Mouse (Mus musculus): ENCODE measurements around the gene Adcy4. TPM values are rescaled to one million over a fixed set of nuclear protein-coding genes. Genes with fewer than 3 reads are reported as not detected.
A peak's percentile ranks its signal among the peaks of the same experiment; 100 is the strongest.

The Adcy4 gene
- total and polyA plus RNA-seq, 2 experiments from 2014 or later = 2.8 to 5.8 TPM

- 19% methylated on average over 10 of the region's 10 CpGs for WGBS
- H3K27me3 ChIP-seq (ENCODE audit: insufficient read depth, low read length) = no peaks in the 10 kb centered on the region
- no peak overlapping the region for H3K27ac ChIP-seq
- 0 out of 2 replicates have a peak overlapping the region, but pooled peaks have one; percentile 15 for H3K9ac ChIP-seq (replicated peaks; ENCODE audit: low read length)
- TF ChIP-seq CTCF (IDR thresholded peaks at IDR 0.05; ENCODE audit: low read depth) = peak; percentile 99
- peaks cover 15% of the 10 kb centered on the region for H3K4me1 ChIP-seq (ENCODE audit: insufficient read depth, low read length)
- no peaks in the 10 kb centered on the region for H3K9me3 ChIP-seq (ENCODE audit: low read length)
- H3K4me3 ChIP-seq (ENCODE audit: low read length) = 0 out of 2 replicates have a peak overlapping the region, but pooled peaks have one; percentile 5
- H3K36me3 ChIP-seq (ENCODE audit: insufficient read depth, low read length) = peaks cover 22% of the 10 kb centered on the region
- peak overlapping the region; percentile 37 for H3K4me2 ChIP-seq (ENCODE audit: low read depth, low read length)
- peak; percentile 73 for ATAC-seq
- peak; percentile 88 for DNase-seq (ENCODE audit: low spot score)
These were observed 40.2 kb downstream of the Adcy4 start for GRCm38 (mm10) chr14:55743711-55744110.

- Histone ChIP-seq H3K9ac (replicated peaks; ENCODE audit: low read length) (no peak overlapping the region), H3K9me3 (ENCODE audit: low read length) (no peaks in the 10 kb centered on the region), H3K27me3 (ENCODE audit: insufficient read depth, low read length) (no peaks in the 10 kb centered on the region), H3K4me2 (ENCODE audit: low read depth, low read length) (no peak overlapping the region), H3K36me3 (ENCODE audit: insufficient read depth, low read length) (peaks cover 33% of the 10 kb centered on the region), H3K4me3 (ENCODE audit: low read length) (no peak overlapping the region), H3K4me1 (ENCODE audit: insufficient read depth, low read length) (no peaks in the 10 kb centered on the region), H3K27ac (no peak overlapping the region)
- 91% methylated on average over 9 of the region's 9 CpGs for WGBS
- no peak for ATAC-seq
- DNase-seq (ENCODE audit: low spot score) = no peak
- TF ChIP-seq CTCF (IDR thresholded peaks at IDR 0.05; ENCODE audit: low read depth) = no peak
These were observed 46.7 kb downstream of the Adcy4 start for GRCm38 (mm10) chr14:55737086-55737687.

GRCm38 (mm10) chr14:55735758-55736157 is 48.1 kb downstream of the Adcy4 start:
- no peak overlapping the region for H3K4me3 ChIP-seq (ENCODE audit: low read length)
- ATAC-seq (no peak), DNase-seq (ENCODE audit: low spot score) (no peak)
- 80% methylated on average over 4 of the region's 4 CpGs for whole genome bisulfite sequencing
- no peak for TF ChIP-seq CTCF (IDR thresholded peaks at IDR 0.05; ENCODE audit: low read depth)
- H3K27ac ChIP-seq = no peak overlapping the region
- H3K27me3 ChIP-seq (ENCODE audit: insufficient read depth, low read length) = no peaks in the 10 kb centered on the region
- no peaks in the 10 kb centered on the region for H3K9me3 ChIP-seq (ENCODE audit: low read length)
- H3K9ac ChIP-seq (replicated peaks; ENCODE audit: low read length) = no peak overlapping the region
- H3K4me1 ChIP-seq (ENCODE audit: insufficient read depth, low read length) = no peaks in the 10 kb centered on the region
- H3K36me3 ChIP-seq (ENCODE audit: insufficient read depth, low read length) = peaks cover 30% of the 10 kb centered on the region
- H3K4me2 ChIP-seq (ENCODE audit: low read depth, low read length) = no peak overlapping the region

GRCm38 (mm10) chr14:55735334-55735733 is 48.6 kb downstream of the Adcy4 start:
- no peaks in the 10 kb centered on the region for H3K9me3 ChIP-seq (ENCODE audit: low read length)
- H3K9ac ChIP-seq (replicated peaks; ENCODE audit: low read length) = no peak overlapping the region
- ATAC-seq (no peak), DNase-seq (ENCODE audit: low spot score) (no peak)
- H3K4me2 ChIP-seq (ENCODE audit: low read depth, low read length) = no peak overlapping the region
- H3K4me3 ChIP-seq (ENCODE audit: low read length) = no peak overlapping the region
- TF ChIP-seq CTCF (IDR thresholded peaks at IDR 0.05; ENCODE audit: low read depth) = no peak
- H3K36me3 ChIP-seq (ENCODE audit: insufficient read depth, low read length) = peaks cover 28% of the 10 kb centered on the region
- no peaks in the 10 kb centered on the region for H3K4me1 ChIP-seq (ENCODE audit: insufficient read depth, low read length)
- WGBS = 67% methylated on average over 3 of the region's 3 CpGs
- no peak overlapping the region for H3K27ac ChIP-seq
- H3K27me3 ChIP-seq (ENCODE audit: insufficient read depth, low read length) = no peaks in the 10 kb centered on the region

- TF ChIP-seq CTCF (IDR thresholded peaks at IDR 0.05; ENCODE audit: low read depth) = no peak
- Histone ChIP-seq H3K36me3 (ENCODE audit: insufficient read depth, low read length) (peaks cover 23% of the 10 kb centered on the region), H3K9ac (replicated peaks; ENCODE audit: low read length) (no peak overlapping the region), H3K4me3 (ENCODE audit: low read length) (no peak overlapping the region), H3K27ac (no peak overlapping the region), H3K9me3 (ENCODE audit: low read length) (no peaks in the 10 kb centered on the region), H3K27me3 (ENCODE audit: insufficient read depth, low read length) (no peaks in the 10 kb centered on the region), H3K4me1 (ENCODE audit: insufficient read depth, low read length) (peaks cover 4% of the 10 kb centered on the region; the same call in 1 of the 2 replicates), H3K4me2 (ENCODE audit: low read depth, low read length) (no peak overlapping the region)
- ATAC-seq = no peak
- no peak for DNase-seq (ENCODE audit: low spot score)
- 81% methylated on average over 7 of the region's 7 CpGs for WGBS
These were observed 49.0 kb downstream of the Adcy4 start for GRCm38 (mm10) chr14:55734869-55735268.

- no peaks in the 10 kb centered on the region for H3K27me3 ChIP-seq (ENCODE audit: insufficient read depth, low read length)
- H3K4me1 ChIP-seq (ENCODE audit: insufficient read depth, low read length) = peaks cover 4% of the 10 kb centered on the region; the same call in 1 of the 2 replicates
- H3K36me3 ChIP-seq (ENCODE audit: insufficient read depth, low read length) = peaks cover 13% of the 10 kb centered on the region
- no peak overlapping the region for H3K27ac ChIP-seq
- H3K9ac ChIP-seq (replicated peaks; ENCODE audit: low read length) = no peak overlapping the region
- no peak overlapping the region for H3K4me2 ChIP-seq (ENCODE audit: low read depth, low read length)
- 78% methylated on average over 10 of the region's 10 CpGs for WGBS
- no peak overlapping the region for H3K4me3 ChIP-seq (ENCODE audit: low read length)
- TF ChIP-seq CTCF (IDR thresholded peaks at IDR 0.05; ENCODE audit: low read depth) = no peak
- DNase-seq (ENCODE audit: low spot score) (no peak), ATAC-seq (no peak)
- no peaks in the 10 kb centered on the region for H3K9me3 ChIP-seq (ENCODE audit: low read length)
These were observed 50.0 kb downstream of the Adcy4 start for GRCm38 (mm10) chr14:55733889-55734288.

- Histone ChIP-seq H3K9ac (replicated peaks; ENCODE audit: low read length) (no peak overlapping the region), H3K27me3 (ENCODE audit: insufficient read depth, low read length) (no peaks in the 10 kb centered on the region), H3K4me2 (ENCODE audit: low read depth, low read length) (peak overlapping the region; percentile 22; the same call in 1 of the 2 replicates), H3K27ac (peak overlapping the region; percentile 63), H3K4me3 (ENCODE audit: low read length) (no peak overlapping the region), H3K9me3 (ENCODE audit: low read length) (no peaks in the 10 kb centered on the region), H3K4me1 (ENCODE audit: insufficient read depth, low read length) (peaks cover 7% of the 10 kb centered on the region), H3K36me3 (ENCODE audit: insufficient read depth, low read length) (no peaks in the 10 kb centered on the region)
- DNase-seq (ENCODE audit: low spot score) (peak; percentile 86), ATAC-seq (peak; percentile 83)
- no peak for TF ChIP-seq CTCF (IDR thresholded peaks at IDR 0.05; ENCODE audit: low read depth)
- 56% methylated on average over 7 of the region's 7 CpGs for WGBS
These were observed 53.3 kb downstream of the Adcy4 start for GRCm38 (mm10) chr14:55730531-55731032.

All from hindbrain, postnatal 0 days (tissue).